ENCODE assay signal across 17 mouse cellular contexts in the genomic region with DNA sequence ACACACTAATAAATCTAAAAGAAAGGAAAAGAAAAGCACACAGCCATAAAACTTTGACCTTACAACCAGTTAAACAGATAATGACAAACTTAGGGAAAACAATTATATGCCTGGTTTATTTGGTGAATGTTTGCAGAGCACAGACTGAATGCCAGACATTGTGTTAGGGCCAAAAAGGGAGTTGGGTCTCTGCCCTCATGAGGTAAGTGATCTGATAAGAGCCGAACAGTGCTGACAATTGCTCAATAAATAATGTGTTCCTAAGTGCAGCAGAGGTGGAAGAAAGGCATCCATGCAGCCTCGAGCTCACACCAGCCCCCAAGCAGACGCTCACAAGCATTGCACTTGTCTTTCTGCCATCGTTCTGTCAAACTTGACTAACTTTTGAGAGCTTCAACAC. TPM values are rescaled to one million over a fixed set of nuclear protein-coding genes. Genes with fewer than 3 reads are reported as not detected.
A peak's percentile ranks its signal among the peaks of the same experiment; 100 is the strongest.
DNase-seq lines count a peak whose midpoint lies in the region; ATAC-seq and TF ChIP-seq lines count a peak whose summit lies in the region.
"Had no signal": no experiment of that assay in that cellular context is flagged by ENCODE, and none has a peak within 500 bp of the region (broad histone marks: within the 10 kb centered on the region; RNA-seq: fewer than 3 reads in every experiment).

No protein-coding gene starts in this region.

- H3K36me3 ChIP-seq in liver, postnatal 0 days (replicated peaks; ENCODE audit: insufficient read depth, low read length), result no peaks in the 10 kb centered on the region
- H3K36me3 ChIP-seq in liver, embryonic 12.5 days, result no peaks in the 10 kb centered on the region
- H3K36me3 ChIP-seq: limb, embryonic 12.5 days had no signal

- H3K9me3 ChIP-seq in liver, postnatal 0 days (ENCODE audit: low read length), result no peaks in the 10 kb centered on the region
- no peaks in the 10 kb centered on the region for H3K9me3 ChIP-seq in liver, embryonic 12.5 days (replicated peaks)
- H3K9me3 ChIP-seq: limb, embryonic 12.5 days had no signal

- TF ChIP-seq CTCF in liver, postnatal 0 days (IDR thresholded peaks at IDR 0.05; ENCODE audit: low read depth), result no peak

- H3K27ac ChIP-seq in liver, postnatal 0 days (ENCODE audit: low read depth), result no peak overlapping the region
- H3K27ac ChIP-seq in liver, embryonic 12.5 days, result no peak overlapping the region
- H3K27ac ChIP-seq: gastrocnemius, adult 2 months; hindbrain, postnatal 0 days; limb, embryonic 12.5 days had no signal

- H3K9ac ChIP-seq in liver, postnatal 0 days (replicated peaks), result no peak overlapping the region
- no peak overlapping the region for H3K9ac ChIP-seq in liver, embryonic 12.5 days
- H3K9ac ChIP-seq: limb, embryonic 12.5 days had no signal

- peaks cover 6% of the 10 kb centered on the region for H3K4me1 ChIP-seq in liver, postnatal 0 days (ENCODE audit: insufficient read depth)
- H3K4me1 ChIP-seq in liver, embryonic 12.5 days, result peaks cover 5% of the 10 kb centered on the region; the same call in 1 of the 2 replicates

- no peak for TF ChIP-seq EP300 in liver, postnatal 0 days (IDR thresholded peaks at IDR 0.05; ENCODE audit: low read depth)

- WGBS in liver, postnatal 0 days (ENCODE audit: insufficient replicate concordance), result 35% methylated on average over 4 of the region's 4 CpGs
- 35% methylated on average over 4 of the region's 4 CpGs for WGBS in liver, embryonic 12.5 days (ENCODE audit: insufficient replicate concordance)
- 15% methylated on average over 4 of the region's 4 CpGs for WGBS in large intestine, adult 2 months

- no peak overlapping the region for H3K4me3 ChIP-seq in liver, postnatal 0 days (ENCODE audit: low read depth, low read length)
- no peak overlapping the region for H3K4me3 ChIP-seq in liver, embryonic 12.5 days
- H3K4me3 ChIP-seq: gastrocnemius, adult 2 months; limb, embryonic 12.5 days had no signal

- no peak for DNase-seq in liver, postnatal 0 days
- DNase-seq in adipocyte (ENCODE audit: low spot score), result peak; percentile 20
- peak; percentile 35 for DNase-seq in large intestine, adult 2 months (ENCODE audit: low read depth, low spot score)
- no peak for DNase-seq in spleen, postnatal 36 days (ENCODE audit: low spot score in 2 of 2)
- no peak for DNase-seq in gastrocnemius, postnatal 10 days
- no peak for DNase-seq in thymus, postnatal 36 days
- DNase-seq: adrenal gland, postnatal 36 days; cerebellum, adult 11-12 months; cerebellum, postnatal 25 days; embryo, embryonic 11 days; gastrocnemius, adult 2 months; midbrain, embryonic 14.5 days had no signal

- peak; percentile 81 for ATAC-seq in liver, postnatal 0 days
- ATAC-seq in liver, embryonic 12.5 days, result no peak
- ATAC-seq: hindbrain, postnatal 0 days had no signal

- H3K4me2 ChIP-seq in liver, postnatal 0 days (ENCODE audit: low read depth, low read length), result no peak overlapping the region
- H3K4me2 ChIP-seq in liver, embryonic 12.5 days, result no peak overlapping the region
- H3K4me2 ChIP-seq: limb, embryonic 12.5 days had no signal

- H3K27me3 ChIP-seq in liver, postnatal 0 days (ENCODE audit: insufficient read depth, low read length), result no peaks in the 10 kb centered on the region
- H3K27me3 ChIP-seq in liver, embryonic 12.5 days (replicated peaks), result no peaks in the 10 kb centered on the region
- H3K27me3 ChIP-seq: limb, embryonic 12.5 days had no signal

RNA-seq across cellular contexts. Expression of gene Syt17, which starts 16.4 kb away (rescaled TPM):
- polyA plus RNA-seq in liver, postnatal 0 days (2015; fragmentation: Nextera tagmentation; extraction: Ambion mirVana), result 0.06 and 0.08 TPM in 2 replicates
- polyA plus RNA-seq in liver, embryonic 12.5 days (2016; fragmentation: Nextera tagmentation; extraction: Ambion mirVana), result 0.14 and 0.45 TPM in 2 replicates
- polyA plus RNA-seq in large intestine, adult 2 months (2012; rRNA removed), result 2.6 and 2.7 TPM in 2 replicates
- 1 to 10 TPM; 1.4 to 2.2 TPM for total RNA-seq in gastrocnemius, postnatal 10 days (2021)
- total RNA-seq: hematopoietic stem cell, adult 5-6 weeks; megakaryocyte, adult 5-6 weeks had no signal

RNA-seq across cellular contexts. Expression of gene Itpripl2, which starts 27.3 kb away (rescaled TPM):
- polyA plus RNA-seq in liver, postnatal 0 days (2015; fragmentation: Nextera tagmentation; extraction: Ambion mirVana), result 1.3 TPM in 2 replicates
- polyA plus RNA-seq in liver, embryonic 12.5 days (2016; fragmentation: Nextera tagmentation; extraction: Ambion mirVana), result 1.2 and 1.3 TPM in 2 replicates
- polyA plus RNA-seq in large intestine, adult 2 months (2012; rRNA removed), result 7.0 and 14.6 TPM in 2 replicates
- 10 to 100 TPM; 21.3 to 29.2 TPM for total RNA-seq in gastrocnemius, postnatal 10 days (2021)

Comparison
In these comparisons a context has a peak if more than half of its experiments do, and no peak if none do; other contexts are left out.
1. DNase-seq: peak in adipocyte (single experiment) and large intestine, adult 2 months (single experiment); none in liver, postnatal 0 days (single experiment), spleen, postnatal 36 days (0 of 2), gastrocnemius, postnatal 10 days (single experiment) and thymus, postnatal 36 days (0 of 2).